Mouse (Mus musculus) hindbrain, embryonic 14.5 days (tissue): ENCODE results near the gene Phkb. TPM values are rescaled to one million over a fixed set of nuclear protein-coding genes. Genes with fewer than 3 reads are reported as not detected.
A peak's percentile ranks its signal among the peaks of the same experiment; 100 is the strongest.
"Not testable (repeated sequence)": the region's sequence is repeated elsewhere in the genome, so short reads cannot be mapped to it uniquely, and the experiment has no call there.

Experiments used
- ATAC-seq: fragments of 200-750 bp; cut with Nextera tagmentation; 2 replicates; pipeline ENCODE4 v1.8.0; 2017; ENCODE audit warnings: moderate number of reproducible peaks, mild to moderate bottlenecking, moderate TSS enrichment, moderate library complexity; ENCODE audit not compliant: low FRiP score
- DNase-seq: peaks from one replicate; pipeline ENCODE4 v3.0.0-alpha.2; 2015; ENCODE audit warnings: low spot score
- H3K27ac ChIP-seq: fragments of 300-500 bp; sonication (generic); 2 replicates; pipeline ENCODE4 v1.5.1; 2014; ENCODE audit warnings: mild to moderate bottlenecking, moderate library complexity
- H3K27me3 ChIP-seq: fragments of 300-500 bp; sonication (generic); 2 replicates; pipeline ENCODE4 v1.6.1; 2014; ENCODE audit warnings: mild to moderate bottlenecking, low read length, mixed read lengths; ENCODE audit not compliant: control insufficient read depth, insufficient read depth
- H3K36me3 ChIP-seq: fragments of 300-500 bp; sonication (generic); replicated peaks from 2 replicates; pipeline ENCODE4 v1.6.1; 2014; ENCODE audit not compliant: control insufficient read depth, insufficient read depth
- H3K4me1 ChIP-seq: fragments of 300-500 bp; sonication (generic); replicated peaks from 2 replicates; pipeline ENCODE4 v1.6.1; 2014; ENCODE audit warnings: antibody characterized with exemption, low read length, mixed read lengths; ENCODE audit not compliant: control insufficient read depth, insufficient read depth
- H3K4me2 ChIP-seq: fragments of 300-500 bp; sonication (generic); replicated peaks from 2 replicates; pipeline ENCODE4 v1.6.1; 2014; ENCODE audit warnings: mild to moderate bottlenecking, moderate library complexity
- H3K4me3 ChIP-seq: fragments of 300-500 bp; sonication (generic); replicated peaks from 2 replicates; pipeline ENCODE4 v1.5.1; 2014; ENCODE audit warnings: mild to moderate bottlenecking, low read length
- H3K9ac ChIP-seq: fragments of 300-500 bp; sonication (generic); 2 replicates; pipeline ENCODE4 v1.6.1; 2014
- H3K9me3 ChIP-seq: fragments of 300-500 bp; sonication (generic); 2 replicates; pipeline ENCODE4 v1.6.1; 2016; ENCODE audit warnings: low read length; ENCODE audit not compliant: control insufficient read depth
- WGBS: fragments of 180-500 bp; shearing (Covaris S2); extraction: QIAGEN DNeasy Blood & Tissue Kit; methylation state at CpG from one replicate; pipeline ENCODE4 v1.1.7; 2014; 5-methylcytosine and 5-hydroxymethylcytosine counted together
- polyA plus RNA-seq: library from polyadenylated mRNA; unstranded; fragments of >200 nt; fragmentation: Nextera tagmentation; extraction: Ambion mirVana; gene quantifications from 2 replicates; pipeline ENCODE4 v1.2.1, GENCODE M21; 2014

Phkb gene
- polyA plus RNA-seq = 45.1 and 50.8 TPM in 2 replicates

DNA sequence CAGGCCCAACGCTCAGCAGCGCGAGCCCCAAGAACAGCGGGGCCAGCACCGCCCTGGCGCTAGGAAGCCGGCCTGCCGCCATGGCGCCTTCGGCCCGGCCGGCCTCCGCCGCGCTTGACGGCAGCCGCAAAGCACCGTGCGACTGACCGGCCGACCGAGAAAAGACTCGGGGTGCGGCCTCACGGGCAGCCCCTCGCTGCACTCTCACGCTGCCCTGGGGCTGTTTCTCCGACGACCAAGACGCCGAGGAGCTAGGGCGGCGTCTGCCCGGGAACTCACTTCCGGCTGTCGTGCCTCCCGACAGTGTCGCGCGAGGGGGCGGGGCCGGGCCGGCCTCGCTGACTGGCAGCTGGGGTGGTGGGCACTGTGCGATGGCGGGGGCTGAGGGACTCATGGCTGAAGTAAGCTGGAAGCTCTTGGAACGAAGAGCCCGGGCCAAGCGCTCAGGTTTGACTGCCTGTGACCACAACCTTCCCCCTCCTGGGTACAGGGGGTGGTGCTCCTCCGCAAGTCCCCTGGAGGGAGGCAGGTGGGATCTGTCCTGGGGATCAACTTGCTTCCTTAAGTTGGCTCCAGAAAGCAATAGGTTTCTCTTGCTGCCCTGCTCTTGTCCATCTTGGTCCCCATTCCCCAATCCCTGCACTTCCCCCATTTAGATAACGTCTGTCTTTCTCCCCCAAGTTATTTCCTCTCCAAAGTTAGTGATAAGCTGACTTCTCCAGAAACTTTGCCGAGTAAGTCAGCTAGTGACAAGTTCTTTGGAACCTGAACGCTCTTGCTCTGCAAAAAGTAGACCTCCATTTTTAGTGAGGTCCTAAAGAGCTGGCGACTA is at the start of gene Phkb, which contains the start of gene Itfg1:
Phkb (plus strand) TSS at position 303 of the 832 bp plus-strand sequence.
Itfg1 (minus strand) TSS at position 265 of the 832 bp plus-strand sequence.
- Histone ChIP-seq H3K4me3 (peak within 1 kb of the TSS; percentile 77), H3K27ac (peak within 1 kb of the TSS; percentile 98), H3K9me3 (0 out of 2 replicates have a peak, but pooled peaks cover 4% of the 10 kb centered on the region), H3K27me3 (no peaks in the 10 kb centered on the region), H3K9ac (peak within 1 kb of the TSS; percentile 91), H3K4me2 (peak within 1 kb of the TSS; percentile 72), H3K36me3 (peaks cover 14% of the 10 kb centered on the region), H3K4me1 (peaks cover 11% of the 10 kb centered on the region)
- DNase-seq (peak; percentile 85), ATAC-seq (peak; percentile 98)
- under 1% methylated on average over 54 of the region's 54 CpGs for WGBS

DNA sequence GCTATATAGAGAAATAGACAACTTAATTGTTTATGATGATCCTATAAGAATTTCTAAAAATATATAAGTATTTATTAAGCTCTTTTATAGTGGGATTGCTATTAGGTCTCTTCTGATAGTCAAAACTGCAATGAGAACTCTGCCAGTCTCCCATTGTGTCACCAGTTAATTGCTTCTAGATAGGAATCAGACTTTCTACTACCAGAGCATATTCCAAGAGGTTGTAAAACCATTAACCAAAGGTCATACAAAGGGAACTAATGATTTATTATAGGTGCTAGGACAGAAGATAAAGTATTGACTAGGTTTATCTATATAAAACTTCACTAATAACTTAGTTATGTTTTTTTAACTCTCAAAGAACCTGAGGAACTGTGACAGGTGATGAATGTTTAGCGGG is 44.4 kb upstream of the Phkb start:
- not testable (repeated sequence) for H3K4me1 ChIP-seq, ATAC-seq, H3K27me3 ChIP-seq, H3K4me2 ChIP-seq, H3K4me3 ChIP-seq, DNase-seq, H3K27ac ChIP-seq, H3K9me3 ChIP-seq, H3K9ac ChIP-seq
- WGBS = 100% methylated on average over 1 of the region's 1 CpGs
- H3K36me3 ChIP-seq = peaks cover 14% of the 10 kb centered on the region

DNA sequence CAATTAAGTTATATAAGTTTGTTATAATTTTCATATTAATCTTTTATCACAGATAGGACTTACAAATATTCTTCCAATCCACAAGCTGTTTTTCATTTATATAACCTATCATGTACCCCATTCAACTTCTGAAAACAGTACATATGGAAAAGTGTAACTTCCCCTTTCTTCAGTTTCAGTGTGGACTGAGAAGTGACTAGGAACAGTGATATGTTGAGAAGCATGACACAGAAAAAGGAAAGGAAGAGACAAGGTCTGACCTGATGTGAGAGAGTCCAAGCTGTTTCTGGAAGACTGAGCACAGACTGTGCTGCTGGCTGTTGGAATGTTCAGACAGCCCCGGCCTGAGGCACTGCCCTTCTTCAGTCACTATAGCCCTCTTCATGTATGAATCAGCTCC is 40.6 kb upstream of the Phkb start:
- Histone ChIP-seq H3K9me3 (no peaks in the 10 kb centered on the region), H3K27me3 (no peaks in the 10 kb centered on the region), H3K4me2 (no peak overlapping the region), H3K27ac (no peak overlapping the region), H3K36me3 (peaks cover 7% of the 10 kb centered on the region), H3K9ac (no peak overlapping the region), H3K4me3 (no peak overlapping the region), H3K4me1 (no peaks in the 10 kb centered on the region)
- 100% methylated on average over 1 of the region's 1 CpGs for WGBS
- DNase-seq (no peak), ATAC-seq (no peak)

DNA sequence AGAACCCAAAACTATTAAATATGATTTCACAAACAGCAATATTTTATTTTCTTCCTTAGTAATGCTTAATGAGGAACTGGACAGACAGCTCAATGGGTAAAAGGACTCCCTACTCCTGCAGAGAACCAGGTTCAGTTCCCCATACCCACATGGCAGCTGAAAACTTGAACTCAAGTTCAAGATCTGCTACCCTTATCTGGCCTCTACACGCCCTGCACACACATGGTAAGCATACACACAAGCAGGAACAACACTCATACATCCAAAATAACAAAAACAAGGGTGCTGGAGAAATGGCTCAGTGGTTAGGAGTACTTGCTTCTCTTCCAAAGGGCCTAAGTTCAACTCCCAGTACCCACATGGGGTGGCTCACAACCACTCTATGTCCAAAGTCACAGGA is 39.4 kb upstream of the Phkb start:
- Histone ChIP-seq H3K9ac (no peak overlapping the region), H3K36me3 (peaks cover 9% of the 10 kb centered on the region), H3K27ac (no peak overlapping the region), H3K9me3 (no peaks in the 10 kb centered on the region), H3K4me1 (no peaks in the 10 kb centered on the region), H3K27me3 (no peaks in the 10 kb centered on the region), H3K4me2 (no peak overlapping the region), H3K4me3 (no peak overlapping the region)
- WGBS = 92% methylated on average over 1 of the region's 1 CpGs
- no peak for ATAC-seq
- DNase-seq = no peak

DNA sequence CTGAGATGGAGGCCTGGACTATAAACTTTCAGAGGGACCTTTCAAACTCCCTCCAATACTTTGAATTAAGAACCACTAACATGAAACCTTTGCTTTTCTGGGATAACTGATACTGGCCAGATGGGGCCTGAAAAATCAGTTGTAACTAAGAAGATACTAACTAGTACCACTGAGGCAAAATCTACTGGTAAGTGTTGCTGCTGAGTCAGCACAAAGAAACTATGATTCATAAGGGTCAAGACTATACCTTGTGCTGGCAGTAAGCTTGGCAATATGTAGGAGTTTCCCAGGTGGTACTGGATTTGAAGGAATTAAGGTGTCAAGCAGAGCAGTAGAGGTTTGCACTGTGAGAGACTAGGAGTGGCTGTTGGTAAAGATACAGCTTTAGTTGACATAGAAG is 27.1 kb upstream of the Phkb start:
- no peak for ATAC-seq
- H3K4me3 ChIP-seq = no peak overlapping the region
- no peaks in the 10 kb centered on the region for H3K27me3 ChIP-seq
- H3K9me3 ChIP-seq = no peaks in the 10 kb centered on the region
- DNase-seq = no peak
- H3K36me3 ChIP-seq = peaks cover 18% of the 10 kb centered on the region
- H3K27ac ChIP-seq = no peak overlapping the region
- no peak overlapping the region for H3K4me2 ChIP-seq
- H3K4me1 ChIP-seq = no peaks in the 10 kb centered on the region
- H3K9ac ChIP-seq = no peak overlapping the region

DNA sequence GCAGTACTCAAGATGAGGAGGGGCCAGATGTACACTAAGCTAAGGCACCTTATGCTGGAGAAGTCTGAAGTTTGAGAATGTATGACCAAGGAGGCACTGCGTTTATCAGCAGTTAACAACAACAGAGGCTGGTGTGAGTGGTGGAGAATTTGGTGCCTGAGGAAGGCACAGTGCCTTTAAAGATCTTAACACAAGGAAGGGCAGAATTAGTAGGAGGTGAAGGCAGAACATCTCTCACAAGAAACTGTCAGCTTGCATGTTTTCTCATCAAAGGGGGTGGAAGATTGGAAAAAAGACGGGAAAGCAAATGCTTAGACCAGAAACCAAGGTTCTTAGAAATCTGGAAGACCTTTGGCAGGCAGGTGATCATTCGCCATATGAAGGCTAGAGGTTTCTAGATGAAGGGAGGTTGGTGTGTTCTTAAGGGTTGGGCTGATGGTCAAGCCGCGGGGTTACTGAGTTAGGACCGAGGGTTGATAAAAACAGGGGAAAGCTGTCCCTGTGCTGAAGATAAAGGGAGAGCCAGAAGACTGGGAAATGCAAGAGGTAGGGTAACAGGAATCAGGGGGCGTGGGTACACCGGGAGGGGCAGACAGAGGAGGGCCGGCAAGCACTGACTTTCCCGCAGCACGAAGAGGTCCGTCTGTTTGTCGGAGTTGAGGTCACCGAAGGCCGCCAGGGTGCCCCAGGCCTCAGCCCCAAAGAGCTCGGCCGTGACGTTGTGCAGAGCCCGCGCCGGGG is 673 bp upstream of the Phkb start:
- Histone ChIP-seq H3K27ac (peak overlapping the region; percentile 98), H3K9me3 (0 out of 2 replicates have a peak, but pooled peaks cover under 1% of the 10 kb centered on the region), H3K27me3 (no peaks in the 10 kb centered on the region), H3K9ac (peak overlapping the region; percentile 91), H3K4me1 (peaks cover 11% of the 10 kb centered on the region), H3K36me3 (peaks cover 20% of the 10 kb centered on the region), H3K4me3 (peak overlapping the region; percentile 77), H3K4me2 (peak overlapping the region; percentile 72)
- peak; percentile 27 for DNase-seq
- 2% methylated on average over 21 of the region's 21 CpGs for WGBS
- ATAC-seq = no peak

DNA sequence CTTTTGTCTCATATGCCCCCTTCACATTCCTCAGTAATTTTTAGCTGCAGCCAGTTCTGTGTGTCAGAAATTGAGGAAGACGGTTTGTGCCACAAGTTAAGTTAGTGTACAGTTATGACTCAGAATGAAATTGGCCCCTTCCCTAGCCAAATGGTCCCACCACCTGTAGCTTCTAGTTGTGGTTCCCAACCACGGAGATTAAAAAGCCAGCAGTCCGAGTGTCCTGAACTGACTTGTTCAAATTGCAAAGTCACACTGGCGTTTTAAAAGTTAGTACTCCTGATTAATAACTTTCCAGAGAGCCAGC is 683 bp downstream of the Phkb start:
- H3K36me3 ChIP-seq = peaks cover 13% of the 10 kb centered on the region; the same call in 1 of the 2 replicates
- H3K4me1 ChIP-seq = peaks cover 11% of the 10 kb centered on the region
- H3K27ac ChIP-seq = no peak overlapping the region
- H3K27me3 ChIP-seq = no peaks in the 10 kb centered on the region
- H3K9me3 ChIP-seq = 0 out of 2 replicates have a peak, but pooled peaks cover 4% of the 10 kb centered on the region
- H3K9ac ChIP-seq = peak overlapping the region; percentile 91
- H3K4me2 ChIP-seq = peak overlapping the region; percentile 72
- ATAC-seq (no peak), DNase-seq (no peak)
- H3K4me3 ChIP-seq = peak overlapping the region; percentile 77
- 19% methylated on average over 4 of the region's 4 CpGs for WGBS

DNA sequence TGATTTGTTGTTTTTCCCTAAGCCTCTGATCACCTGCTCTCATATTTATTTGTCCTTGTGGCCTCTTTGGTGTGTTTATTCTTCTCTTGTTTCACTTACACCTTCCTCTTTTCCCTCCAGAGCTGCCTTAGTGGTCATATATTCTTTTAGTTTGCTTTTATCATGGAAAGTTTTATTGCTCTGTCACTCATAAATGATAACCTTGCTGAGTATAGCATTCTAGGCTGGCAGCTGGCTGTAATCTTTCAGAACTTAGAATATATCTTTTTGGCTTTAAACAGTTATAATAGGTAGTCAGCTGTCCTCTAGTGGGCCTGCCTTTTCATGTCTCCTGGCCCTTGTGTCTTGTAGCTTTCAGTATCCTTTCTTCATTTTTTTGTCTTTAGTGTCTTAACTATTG is 5.1 kb downstream of the Phkb start:
- Histone ChIP-seq H3K9ac (no peak overlapping the region), H3K4me2 (no peak overlapping the region), H3K4me1 (no peaks in the 10 kb centered on the region), H3K36me3 (no peaks in the 10 kb centered on the region), H3K27me3 (no peaks in the 10 kb centered on the region), H3K27ac (no peak overlapping the region), H3K4me3 (no peak overlapping the region), H3K9me3 (0 out of 2 replicates have a peak, but pooled peaks cover 4% of the 10 kb centered on the region)
- no peak for ATAC-seq
- DNase-seq = no peak
